Mouse (Mus musculus): ENCODE measurements around the gene Prokr1.

DNA sequence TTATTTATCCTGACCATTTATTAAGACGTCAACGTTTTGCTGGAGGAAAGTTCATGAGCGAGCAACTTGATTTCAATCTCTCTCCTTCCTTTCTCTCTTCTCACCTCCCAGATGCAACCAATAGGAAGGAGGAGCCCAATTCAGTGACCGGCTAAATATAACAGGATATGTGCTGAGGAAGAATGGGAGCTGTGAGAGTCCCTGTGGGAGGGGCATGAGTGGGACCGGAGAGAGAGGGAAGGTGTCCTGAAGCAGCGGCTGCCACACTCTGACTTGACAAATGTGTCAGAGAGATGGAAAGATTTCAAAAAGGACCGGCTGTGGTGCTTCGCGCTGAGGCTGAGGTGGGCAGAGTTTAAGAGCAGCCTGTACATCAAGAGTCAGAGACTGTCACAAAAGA lies 54.9 kb downstream of the Prokr1 start:
- TF ChIP-seq CTCF (IDR thresholded peaks at IDR 0.05; ENCODE audit: low read depth) (no peak), EP300 (optimal IDR thresholded peaks at IDR 0.05) (no peak)

All from stomach, postnatal 0 days (tissue).